ENCODE assay signal across 7 mouse cellular contexts in genomic region chr5:27841701-27842295, GRCm38 (mm10). TPM values are rescaled to one million over a fixed set of nuclear protein-coding genes. Genes with fewer than 3 reads are reported as not detected.
DNase-seq lines count a peak whose midpoint lies in the region; ATAC-seq lines count a peak whose summit lies in the region.

Gene Htr5a (plus strand): TSS chr5:27842149.

- DNase-seq in ES-CJ7 (ENCODE audit: low read depth, low spot score) = peak; percentile 83
- DNase-seq in ZHBTc4 (ENCODE audit: low read depth, low spot score) = peak; percentile 82
- DNase-seq in embryonic facial prominence, embryonic 14.5 days (ENCODE audit: low spot score) = peak; percentile 78
- peak; percentile 40 to 64 for DNase-seq in left cerebral cortex, postnatal 14 days (ENCODE audit: low spot score in 2 of 2)
- DNase-seq in retina, embryonic 14.5 days (ENCODE audit: low spot score) = peak; percentile 50
- no peak for DNase-seq in urinary bladder, postnatal 25 days (ENCODE audit: low spot score)

- H3K27ac ChIP-seq in embryonic facial prominence, embryonic 14.5 days (replicated peaks; ENCODE audit: low read depth, low read length) = no peak within 1 kb of the TSS
- H3K27ac ChIP-seq in hindbrain, embryonic 16.5 days (ENCODE audit: low read depth, low read length) = peak within 1 kb of the TSS; percentile 39; the same call in 1 of the 2 replicates

- H3K9me3 ChIP-seq in embryonic facial prominence, embryonic 14.5 days (ENCODE audit: control insufficient read depth, low read length) = no peaks in the 10 kb centered on the region
- no peaks in the 10 kb centered on the region for H3K9me3 ChIP-seq in hindbrain, embryonic 16.5 days (ENCODE audit: control insufficient read depth, low read length)

- peaks cover 5% of the 10 kb centered on the region; the same call in 1 of the 2 replicates for H3K4me1 ChIP-seq in embryonic facial prominence, embryonic 14.5 days (ENCODE audit: control insufficient read depth, insufficient read depth, low read length)
- H3K4me1 ChIP-seq in hindbrain, embryonic 16.5 days (ENCODE audit: control insufficient read depth, insufficient read depth, low read depth, low read length) = peaks cover 8% of the 10 kb centered on the region

- intact Hi-C loops in left cerebral cortex, postnatal 14 days (cut with DNase I) = loop anchor here (5.0 kb wide), 1 partner anchor 49 kb away; the partner anchor contains the start of gene Paxip1

- no peak within 1 kb of the TSS for H3K9ac ChIP-seq in embryonic facial prominence, embryonic 14.5 days (ENCODE audit: low read depth, low read length)
- peak within 1 kb of the TSS; percentile 77 for H3K9ac ChIP-seq in hindbrain, embryonic 16.5 days (ENCODE audit: low read depth, low read length)

- peak within 1 kb of the TSS; percentile 32 for H3K4me2 ChIP-seq in embryonic facial prominence, embryonic 14.5 days (ENCODE audit: low read depth, low read length)
- peak within 1 kb of the TSS; percentile 86 for H3K4me2 ChIP-seq in hindbrain, embryonic 16.5 days (ENCODE audit: low read length)

- H3K4me3 ChIP-seq in embryonic facial prominence, embryonic 14.5 days (ENCODE audit: low read depth, low read length) = peak within 1 kb of the TSS; percentile 12; the same call in 1 of the 2 replicates
- H3K4me3 ChIP-seq in hindbrain, embryonic 16.5 days (ENCODE audit: low read length) = peak within 1 kb of the TSS; percentile 58

- peaks cover 14% of the 10 kb centered on the region for H3K27me3 ChIP-seq in embryonic facial prominence, embryonic 14.5 days (replicated peaks; ENCODE audit: control insufficient read depth, insufficient read depth, low read length)
- H3K27me3 ChIP-seq in hindbrain, embryonic 16.5 days (replicated peaks; ENCODE audit: control insufficient read depth, insufficient read depth, low read length) = no peaks in the 10 kb centered on the region

- peak; percentile 60; the same call in 1 of the 2 replicates for ATAC-seq in embryonic facial prominence, embryonic 14.5 days (ENCODE audit: low read depth)
- peak; percentile 95 for ATAC-seq in hindbrain, embryonic 16.5 days

- WGBS in embryonic facial prominence, embryonic 14.5 days = 4% methylated on average over 18 of the region's 25 CpGs
- 2% methylated on average over 23 of the region's 25 CpGs for WGBS in hindbrain, embryonic 16.5 days

- no peaks in the 10 kb centered on the region for H3K36me3 ChIP-seq in embryonic facial prominence, embryonic 14.5 days (ENCODE audit: control insufficient read depth, insufficient read depth, low read length)
- H3K36me3 ChIP-seq in hindbrain, embryonic 16.5 days (ENCODE audit: control insufficient read depth, insufficient read depth, low read length) = no peaks in the 10 kb centered on the region

RNA-seq across cellular contexts. Expression of gene Htr5a, which starts in this region (rescaled TPM):
- polyA plus RNA-seq in embryonic facial prominence, embryonic 14.5 days (2014; fragmentation: Nextera tagmentation; extraction: Ambion mirVana) = 0.07 TPM in 1 of 2 replicates, not detected in the other
- polyA plus RNA-seq in hindbrain, embryonic 16.5 days (2015; fragmentation: Nextera tagmentation; extraction: Ambion mirVana) = 1.9 and 2.0 TPM in 2 replicates
- 10 to 100 TPM; 12.7 to 16.2 TPM for total RNA-seq in left cerebral cortex, postnatal 14 days (2021)

Comparison
In these comparisons a context has a peak if more than half of its experiments do, and no peak if none do; other contexts are left out.
1. Peak in DNase-seq, ATAC-seq, H3K4me3 ChIP-seq and H3K4me2 ChIP-seq in embryonic facial prominence, embryonic 14.5 days; RNA of the gene not detected or under 1 TPM.